Mouse (Mus musculus) common myeloid progenitor, adult 5-6 weeks (primary cell): ENCODE results near the gene Nxph1. TPM values are rescaled to one million over a fixed set of nuclear protein-coding genes. Genes with fewer than 3 reads are reported as not detected.

Experiments used
- ATAC-seq: replicated peaks from 2 replicates; pipeline ENCODE4 v1.8.0; 2016; ENCODE audit warnings: low read depth, mild to moderate bottlenecking, moderate TSS enrichment, inconsistent platforms; ENCODE audit not compliant: poor library complexity, severe bottlenecking
- total RNA-seq: library from RNA; stranded (forward); fragments of 200-1000, 187-1606 nt; gene quantifications from 2 replicates; pipeline ENCODE4 v1.2.3, GENCODE M21; 2017

The Nxph1 gene
- total RNA-seq: 0.05 TPM in 1 of 2 replicates, not detected in the other

- ATAC-seq: peak; percentile 10
These were observed at the start of gene Nxph1 for GRCm38 (mm10) chr6:8948131-8948470. TSS of gene Nxph1 (plus strand) at chr6:8948431.

- ATAC-seq: no peak
These were observed 48.1 kb upstream of the Nxph1 start for GRCm38 (mm10) chr6:8900021-8900728.

GRCm38 (mm10) chr6:8900729-8901122 lies 47.5 kb upstream of the Nxph1 start:
- ATAC-seq: no peak

GRCm38 (mm10) chr6:8907917-8908316 lies 40.3 kb upstream of the Nxph1 start:
- ATAC-seq: no peak

- no peak for ATAC-seq
These were observed 34.8 kb upstream of the Nxph1 start for GRCm38 (mm10) chr6:8913404-8913803.

GRCm38 (mm10) chr6:8914682-8915081 lies 33.5 kb upstream of the Nxph1 start:
- ATAC-seq: no peak

- no peak for ATAC-seq
These were observed 23.8 kb upstream of the Nxph1 start for GRCm38 (mm10) chr6:8924481-8924880.

GRCm38 (mm10) chr6:8935241-8935640 lies 13.0 kb upstream of the Nxph1 start:
- no peak for ATAC-seq

GRCm38 (mm10) chr6:8935705-8936104 lies 12.5 kb upstream of the Nxph1 start:
- ATAC-seq: peak; percentile 89

GRCm38 (mm10) chr6:8936168-8936567 lies 12.1 kb upstream of the Nxph1 start:
- ATAC-seq: no peak

GRCm38 (mm10) chr6:8948471-8949411 lies 510 bp downstream of the Nxph1 start:
- peak; percentile 85 for ATAC-seq

GRCm38 (mm10) chr6:8949665-8950201 lies 1.5 kb downstream of the Nxph1 start:
- 0 out of 2 replicates have a peak, but pooled peaks have one; percentile 7 for ATAC-seq

- ATAC-seq: no peak
These were observed 2.5 kb downstream of the Nxph1 start for GRCm38 (mm10) chr6:8950611-8951325.

GRCm38 (mm10) chr6:8951326-8951695 lies 3.1 kb downstream of the Nxph1 start:
- peak; percentile 30 for ATAC-seq

- no peak for ATAC-seq
These were observed 3.8 kb downstream of the Nxph1 start for GRCm38 (mm10) chr6:8951884-8952590.

- no peak for ATAC-seq
These were observed 7.7 kb downstream of the Nxph1 start for GRCm38 (mm10) chr6:8955817-8956529.

GRCm38 (mm10) chr6:8956743-8957528 lies 8.7 kb downstream of the Nxph1 start:
- no peak for ATAC-seq

- ATAC-seq: peak; percentile 94
These were observed 9.3 kb downstream of the Nxph1 start for GRCm38 (mm10) chr6:8957529-8957887.
